Mouse (Mus musculus) testis, adult 2 months (tissue): ENCODE data around the gene AC129217.1. TPM values are rescaled to one million over a fixed set of nuclear protein-coding genes. Genes with fewer than 3 reads are reported as not detected.
"Not testable (repeated sequence)": the region's sequence is repeated elsewhere in the genome, so short reads cannot be mapped to it uniquely, and the experiment has no call there.

ENCODE experiments used
- H3K27ac ChIP-seq: fragments of 200-500 bp; 2 replicates; pipeline ENCODE4 v1.5.1; 2012; ENCODE audit warnings: low read depth, low read length; ENCODE audit not compliant: control insufficient read depth, insufficient read depth
- H3K27me3 ChIP-seq: fragments of 200-500 bp; 2 replicates; pipeline ENCODE4 v1.6.1; 2012; ENCODE audit warnings: mild to moderate bottlenecking, low read length, moderate library complexity; ENCODE audit not compliant: control insufficient read depth, insufficient read depth
- H3K36me3 ChIP-seq: fragments of 200-500 bp; 2 replicates; pipeline ENCODE4 v1.6.1; 2012; ENCODE audit warnings: mild to moderate bottlenecking, low read length; ENCODE audit not compliant: control insufficient read depth, insufficient read depth
- H3K4me1 ChIP-seq: fragments of 200-500 bp; 2 replicates; pipeline ENCODE4 v1.6.1; 2012; ENCODE audit warnings: low read length; ENCODE audit not compliant: control insufficient read depth, insufficient read depth
- H3K4me3 ChIP-seq: fragments of 200-500 bp; 2 replicates; pipeline ENCODE4 v1.5.1; 2012; ENCODE audit warnings: low read depth, mild to moderate bottlenecking, low read length, moderate library complexity, mixed read lengths; ENCODE audit not compliant: control insufficient read depth
- CTCF ChIP-seq: fragments of 200-500 bp; IDR thresholded peaks from 2 replicates; pipeline ENCODE4 v1.5.1; 2012; ENCODE audit warnings: low read depth, mild to moderate bottlenecking, inconsistent platforms, low read length, moderate library complexity; ENCODE audit not compliant: control insufficient read depth, insufficient read depth, insufficient replicate concordance
- POLR2A ChIP-seq: fragments of 200-500 bp; IDR thresholded peaks from 2 replicates; pipeline ENCODE4 v1.6.1; 2012; ENCODE audit warnings: low read depth, mild to moderate bottlenecking, inconsistent platforms, low read length, moderate library complexity; ENCODE audit not compliant: control insufficient read depth
- polyA plus RNA-seq: library from polyadenylated mRNA; depleted of rRNA; stranded (reverse); fragments of >200 nt; gene quantifications from 2 replicates; pipeline ENCODE4 v1.2.3, GENCODE M21; 2012

AC129217.1 gene
- polyA plus RNA-seq, 1 experiment: 1.9 TPM

GRCm38 (mm10) chr19:8832971-8833370 lies 3.4 kb downstream of the AC129217.1 start:
- TF ChIP-seq POLR2A (no peak), CTCF (no peak)
- H3K36me3 ChIP-seq: peaks cover 5% of the 10 kb centered on the region
- no peak overlapping the region for H3K4me3 ChIP-seq
- H3K27me3 ChIP-seq: no peaks in the 10 kb centered on the region
- H3K27ac ChIP-seq: no peak overlapping the region
- H3K4me1 ChIP-seq: peaks cover 3% of the 10 kb centered on the region

- Histone ChIP-seq H3K4me1 (peaks cover 18% of the 10 kb centered on the region), H3K27ac (peak overlapping the region; percentile 26; the same call in 1 of the 2 replicates)
- H3K4me3 ChIP-seq, H3K27me3 ChIP-seq, H3K36me3 ChIP-seq: not testable (repeated sequence)
These were observed 6.8 kb downstream of the AC129217.1 start for GRCm38 (mm10) chr19:8836327-8836726.

GRCm38 (mm10) chr19:8837251-8837791 lies 7.7 kb downstream of the AC129217.1 start, which contains the start of gene Bscl2:
Bscl2 (plus strand) TSS chr19:8837467.
- H3K27me3 ChIP-seq: no peaks in the 10 kb centered on the region
- TF ChIP-seq POLR2A (peak; percentile 83), CTCF (peak; percentile 12; the same call in 1 of the 2 replicates)
- H3K4me3 ChIP-seq: peak within 1 kb of the TSS; percentile 93
- H3K36me3 ChIP-seq: peaks cover 2% of the 10 kb centered on the region; the same call in 1 of the 2 replicates
- H3K27ac ChIP-seq: peak within 1 kb of the TSS; percentile 92
- peaks cover 18% of the 10 kb centered on the region for H3K4me1 ChIP-seq

GRCm38 (mm10) chr19:8838041-8838730 lies 8.6 kb downstream of the AC129217.1 start:
- Histone ChIP-seq H3K4me1 (peaks cover 18% of the 10 kb centered on the region), H3K27me3 (no peaks in the 10 kb centered on the region), H3K27ac (peak overlapping the region; percentile 92), H3K36me3 (peaks cover 2% of the 10 kb centered on the region; the same call in 1 of the 2 replicates), H3K4me3 (peak overlapping the region; percentile 93)
- TF ChIP-seq POLR2A (no peak), CTCF (no peak)

GRCm38 (mm10) chr19:8839103-8839907 lies 9.7 kb downstream of the AC129217.1 start, which contains the start of gene Gng3:
Gng3 (minus strand) TSS chr19:8839194.
- peak within 1 kb of the TSS; percentile 92 for H3K27ac ChIP-seq
- peak within 1 kb of the TSS; percentile 93 for H3K4me3 ChIP-seq
- no peaks in the 10 kb centered on the region for H3K27me3 ChIP-seq
- H3K4me1 ChIP-seq: peaks cover 18% of the 10 kb centered on the region
- TF ChIP-seq POLR2A: no peak
- TF ChIP-seq CTCF: no peak
- peaks cover 2% of the 10 kb centered on the region; the same call in 1 of the 2 replicates for H3K36me3 ChIP-seq

- 0 out of 2 replicates have a peak, but pooled peaks have one; percentile 41 for TF ChIP-seq POLR2A
- TF ChIP-seq CTCF: no peak
- Histone ChIP-seq H3K4me1 (peaks cover 18% of the 10 kb centered on the region), H3K27ac (no peak overlapping the region), H3K36me3 (peaks cover 2% of the 10 kb centered on the region; the same call in 1 of the 2 replicates), H3K4me3 (peak overlapping the region; percentile 79), H3K27me3 (no peaks in the 10 kb centered on the region)
These were observed 10.6 kb downstream of the AC129217.1 start for GRCm38 (mm10) chr19:8839908-8840791.
